Mouse (Mus musculus): ENCODE data around the gene Ankrd27. TPM values are rescaled to one million over a fixed set of nuclear protein-coding genes. Genes with fewer than 3 reads are reported as not detected.
A peak's percentile ranks its signal among the peaks of the same experiment; 100 is the strongest.

Ankrd27 gene
- polyA plus RNA-seq, 1 experiment from 2014 or later: 63.1 TPM

- DNase-seq (ENCODE audit: low spot score) (no peak), ATAC-seq (replicated peaks; ENCODE audit: low FRiP score) (no peak)
- no peak overlapping the region for H3K27ac ChIP-seq (ENCODE audit: low read depth, low read length)
- no peak overlapping the region for H3K4me2 ChIP-seq
- peaks cover 49% of the 10 kb centered on the region for H3K36me3 ChIP-seq (ENCODE audit: control insufficient read depth, insufficient read depth, low read length)
- no peaks in the 10 kb centered on the region for H3K27me3 ChIP-seq (replicated peaks; ENCODE audit: control insufficient read depth, insufficient read depth, low read length)
- H3K9ac ChIP-seq (ENCODE audit: low read depth, low read length): no peak overlapping the region
- H3K9me3 ChIP-seq (ENCODE audit: control insufficient read depth, low read length): no peaks in the 10 kb centered on the region
- H3K4me1 ChIP-seq (replicated peaks; ENCODE audit: control insufficient read depth, insufficient read depth, low read length): no peaks in the 10 kb centered on the region
- 74% methylated on average over 6 of the region's 6 CpGs for WGBS
- no peak overlapping the region for H3K4me3 ChIP-seq (ENCODE audit: low read depth, low read length)
These were observed 54.0 kb downstream of the Ankrd27 start for GRCm38 (mm10) chr7:35640072-35640471.

- peak; percentile 60 for DNase-seq (ENCODE audit: low spot score)
- Histone ChIP-seq H3K4me3 (ENCODE audit: low read depth, low read length) (peak overlapping the region; percentile 97), H3K4me1 (replicated peaks; ENCODE audit: control insufficient read depth, insufficient read depth, low read length) (peaks cover 2% of the 10 kb centered on the region; the same call in 1 of the 2 replicates), H3K27ac (ENCODE audit: low read depth, low read length) (peak overlapping the region; percentile 78), H3K27me3 (replicated peaks; ENCODE audit: control insufficient read depth, insufficient read depth, low read length) (no peaks in the 10 kb centered on the region), H3K36me3 (ENCODE audit: control insufficient read depth, insufficient read depth, low read length) (peaks cover 31% of the 10 kb centered on the region), H3K9me3 (ENCODE audit: control insufficient read depth, low read length) (no peaks in the 10 kb centered on the region), H3K9ac (ENCODE audit: low read depth, low read length) (peak overlapping the region; percentile 94), H3K4me2 (peak overlapping the region; percentile 82)
- peak; percentile 57 for ATAC-seq (replicated peaks; ENCODE audit: low FRiP score)
- 9% methylated on average over 34 of the region's 34 CpGs for WGBS
These were observed 60.5 kb downstream of the Ankrd27 start for GRCm38 (mm10) chr7:35646317-35647081.

- Histone ChIP-seq H3K4me3 (ENCODE audit: low read depth, low read length) (peak within 1 kb of the TSS; percentile 97), H3K36me3 (ENCODE audit: control insufficient read depth, insufficient read depth, low read length) (peaks cover 28% of the 10 kb centered on the region), H3K9me3 (ENCODE audit: control insufficient read depth, low read length) (no peaks in the 10 kb centered on the region; the same call in 1 of the 2 replicates), H3K4me1 (replicated peaks; ENCODE audit: control insufficient read depth, insufficient read depth, low read length) (peaks cover 2% of the 10 kb centered on the region; the same call in 1 of the 2 replicates), H3K4me2 (peak within 1 kb of the TSS; percentile 82), H3K27ac (ENCODE audit: low read depth, low read length) (peak within 1 kb of the TSS; percentile 78), H3K27me3 (replicated peaks; ENCODE audit: control insufficient read depth, insufficient read depth, low read length) (no peaks in the 10 kb centered on the region), H3K9ac (ENCODE audit: low read depth, low read length) (peak within 1 kb of the TSS; percentile 94)
- under 1% methylated on average over 62 of the region's 64 CpGs for WGBS
- DNase-seq (ENCODE audit: low spot score) (peak; percentile 96), ATAC-seq (replicated peaks; ENCODE audit: low FRiP score) (peak; percentile 88)
These were observed 61.2 kb downstream of the Ankrd27 start, which contains the start of gene Pdcd5 for GRCm38 (mm10) chr7:35647101-35647698. Pdcd5 (minus strand) TSS chr7:35647521.

DNA sequence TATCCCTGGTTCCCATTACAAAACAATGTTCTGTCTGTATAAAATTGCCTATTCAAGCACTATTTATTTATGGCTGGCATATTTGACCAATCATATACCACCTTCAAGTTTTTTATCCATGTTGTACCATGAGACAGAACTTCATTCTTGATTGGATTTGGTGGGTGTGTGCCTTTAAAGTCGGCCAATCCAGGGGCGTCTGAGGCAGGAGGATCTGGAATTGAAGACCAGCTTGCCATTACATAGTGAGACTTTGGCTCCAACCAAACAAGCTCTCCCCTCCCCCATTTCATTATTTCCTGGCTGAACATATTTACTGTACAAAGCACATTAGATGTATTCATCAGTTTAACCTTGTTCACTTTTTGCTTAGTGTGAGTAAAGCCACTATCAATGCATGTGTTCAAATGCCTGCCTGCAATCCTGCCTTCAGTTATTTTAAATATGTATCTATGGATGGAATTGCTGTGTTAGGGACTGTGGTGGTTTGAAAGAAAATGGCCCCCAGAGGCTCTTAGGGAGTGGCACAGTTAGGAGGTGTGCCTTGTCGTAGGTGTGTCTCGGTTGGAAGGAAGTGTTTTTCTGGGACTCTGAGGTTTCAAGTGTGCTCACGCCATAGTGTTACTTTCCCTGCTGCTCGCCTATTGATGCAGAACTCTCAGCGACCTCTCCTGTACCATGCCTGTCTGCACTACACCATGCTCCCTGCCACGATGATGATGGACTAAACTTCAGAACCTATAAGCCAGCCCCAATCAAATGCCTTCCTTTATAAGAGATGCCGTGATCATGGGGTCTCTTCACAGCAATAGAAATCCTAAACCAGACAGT is 62.4 kb downstream of the Ankrd27 start:
- ATAC-seq (replicated peaks; ENCODE audit: low FRiP score) (0 out of 2 replicates have a peak, but pooled peaks have one; percentile 7), DNase-seq (ENCODE audit: low spot score) (no peak)
- Histone ChIP-seq H3K9ac (ENCODE audit: low read depth, low read length) (no peak overlapping the region), H3K4me1 (replicated peaks; ENCODE audit: control insufficient read depth, insufficient read depth, low read length) (peaks cover 2% of the 10 kb centered on the region; the same call in 1 of the 2 replicates), H3K27ac (ENCODE audit: low read depth, low read length) (no peak overlapping the region), H3K27me3 (replicated peaks; ENCODE audit: control insufficient read depth, insufficient read depth, low read length) (no peaks in the 10 kb centered on the region), H3K4me2 (peak overlapping the region; percentile 41), H3K36me3 (ENCODE audit: control insufficient read depth, insufficient read depth, low read length) (peaks cover 18% of the 10 kb centered on the region), H3K4me3 (ENCODE audit: low read depth, low read length) (no peak overlapping the region), H3K9me3 (ENCODE audit: control insufficient read depth, low read length) (no peaks in the 10 kb centered on the region; the same call in 1 of the 2 replicates)
- 65% methylated on average over 9 of the region's 9 CpGs for WGBS

DNA sequence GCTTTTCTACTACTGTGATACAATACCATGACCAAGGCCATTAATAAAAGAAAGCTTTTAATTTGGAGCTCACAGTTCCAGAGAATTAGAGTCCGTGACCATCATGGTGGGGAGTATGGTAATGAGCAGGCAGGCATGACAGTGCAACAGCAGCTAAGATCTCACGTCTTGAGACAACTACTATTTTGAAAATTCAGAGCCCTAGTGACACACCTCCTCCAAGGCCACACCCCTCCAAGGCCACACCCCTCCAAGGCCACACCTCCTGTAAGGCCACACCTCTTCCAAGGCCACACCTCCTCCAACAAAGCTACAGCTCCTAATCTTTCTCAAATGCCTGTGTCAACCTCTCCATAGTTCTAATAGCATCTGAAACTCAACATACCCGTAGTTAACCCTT is 63.0 kb downstream of the Ankrd27 start:
- 48% methylated on average over 3 of the region's 3 CpGs for WGBS
- DNase-seq (ENCODE audit: low spot score) (peak; percentile 51), ATAC-seq (replicated peaks; ENCODE audit: low FRiP score) (peak; percentile 59)
- no peak overlapping the region for H3K4me3 ChIP-seq (ENCODE audit: low read depth, low read length)
- H3K36me3 ChIP-seq (ENCODE audit: control insufficient read depth, insufficient read depth, low read length): peaks cover 12% of the 10 kb centered on the region
- H3K4me2 ChIP-seq: peak overlapping the region; percentile 41
- no peak overlapping the region for H3K27ac ChIP-seq (ENCODE audit: low read depth, low read length)
- H3K4me1 ChIP-seq (replicated peaks; ENCODE audit: control insufficient read depth, insufficient read depth, low read length): peaks cover 2% of the 10 kb centered on the region; the same call in 1 of the 2 replicates
- no peak overlapping the region for H3K9ac ChIP-seq (ENCODE audit: low read depth, low read length)
- no peaks in the 10 kb centered on the region for H3K27me3 ChIP-seq (replicated peaks; ENCODE audit: control insufficient read depth, insufficient read depth, low read length)
- H3K9me3 ChIP-seq (ENCODE audit: control insufficient read depth, low read length): no peaks in the 10 kb centered on the region; the same call in 1 of the 2 replicates

GRCm38 (mm10) chr7:35650716-35651410 is 64.8 kb downstream of the Ankrd27 start:
- WGBS: 78% methylated on average over 11 of the region's 11 CpGs
- DNase-seq (ENCODE audit: low spot score) (no peak), ATAC-seq (replicated peaks; ENCODE audit: low FRiP score) (no peak)
- Histone ChIP-seq H3K27ac (ENCODE audit: low read depth, low read length) (no peak overlapping the region), H3K9me3 (ENCODE audit: control insufficient read depth, low read length) (no peaks in the 10 kb centered on the region; the same call in 1 of the 2 replicates), H3K4me2 (no peak overlapping the region), H3K9ac (ENCODE audit: low read depth, low read length) (no peak overlapping the region), H3K4me3 (ENCODE audit: low read depth, low read length) (no peak overlapping the region), H3K36me3 (ENCODE audit: control insufficient read depth, insufficient read depth, low read length) (peaks cover under 1% of the 10 kb centered on the region), H3K27me3 (replicated peaks; ENCODE audit: control insufficient read depth, insufficient read depth, low read length) (no peaks in the 10 kb centered on the region), H3K4me1 (replicated peaks; ENCODE audit: control insufficient read depth, insufficient read depth, low read length) (peaks cover 2% of the 10 kb centered on the region; the same call in 1 of the 2 replicates)

DNA sequence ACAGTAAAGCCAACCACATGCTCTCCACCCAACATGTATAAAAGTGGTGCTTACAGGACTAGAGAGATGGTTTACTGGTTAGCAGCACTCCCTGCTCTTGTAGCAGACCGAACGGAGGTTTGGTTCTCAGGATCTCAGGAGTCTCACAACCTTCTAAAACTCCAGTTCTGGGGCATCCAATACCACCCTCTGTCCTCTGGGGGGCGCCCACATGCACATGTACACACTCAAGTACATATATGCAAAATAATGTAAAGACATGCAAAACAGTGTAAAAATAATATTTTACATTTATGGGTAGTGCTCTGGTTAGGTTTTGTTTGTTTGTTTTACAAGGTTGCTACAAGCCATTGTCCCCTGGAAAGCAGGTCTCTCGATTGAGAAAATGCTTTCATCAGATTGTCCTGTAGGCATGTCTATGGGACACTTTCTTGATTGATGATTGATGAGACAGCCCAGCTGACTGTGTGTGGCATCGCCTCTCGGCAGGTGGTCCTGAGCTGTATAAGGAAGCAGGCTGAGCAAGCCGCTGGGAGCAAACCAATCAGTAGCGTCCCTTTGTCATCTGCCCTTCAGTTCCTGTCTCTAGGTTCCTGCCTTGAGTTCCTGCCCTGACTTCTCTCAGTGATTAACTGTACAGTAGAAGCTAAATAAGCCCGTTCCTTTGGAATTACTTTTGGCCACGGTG is 65.7 kb downstream of the Ankrd27 start:
- Histone ChIP-seq H3K36me3 (ENCODE audit: control insufficient read depth, insufficient read depth, low read length) (no peaks in the 10 kb centered on the region), H3K9ac (ENCODE audit: low read depth, low read length) (no peak overlapping the region), H3K4me2 (no peak overlapping the region), H3K4me1 (replicated peaks; ENCODE audit: control insufficient read depth, insufficient read depth, low read length) (no peaks in the 10 kb centered on the region; the same call in 1 of the 2 replicates), H3K4me3 (ENCODE audit: low read depth, low read length) (no peak overlapping the region), H3K27me3 (replicated peaks; ENCODE audit: control insufficient read depth, insufficient read depth, low read length) (no peaks in the 10 kb centered on the region), H3K27ac (ENCODE audit: low read depth, low read length) (no peak overlapping the region), H3K9me3 (ENCODE audit: control insufficient read depth, low read length) (no peaks in the 10 kb centered on the region; the same call in 1 of the 2 replicates)
- WGBS: 79% methylated on average over 10 of the region's 10 CpGs
- no peak for DNase-seq (ENCODE audit: low spot score)
- no peak for ATAC-seq (replicated peaks; ENCODE audit: low FRiP score)
